Mouse (Mus musculus) layer of hippocampus, postnatal 25 days (tissue): ENCODE data around the gene Hist1h3i. TPM values are rescaled to one million over a fixed set of nuclear protein-coding genes. Genes with fewer than 3 reads are reported as not detected.

Experiments
- DNase-seq, 2 experiments: peaks; one replicate each; pipeline ENCODE4 v3.0.0; 2022; ENCODE audit warnings: mixed read lengths in 2 of 2, low spot score in 1 of 2; ENCODE audit errors: extremely low spot score in 1 of 2
- microRNA-seq, 2 experiments: library from miRNA; unstranded; fragments of <30 nt; microRNA quantifications; one replicate each; pipeline ENCODE4 v1.2.0; 2021
- total RNA-seq, 2 experiments: library from RNA; stranded (reverse); gene quantifications; 2 replicates each; pipeline ENCODE4 v1.2.3; 2021

The Hist1h3i gene
- total RNA-seq, 2 experiments from 2014 or later = 58.3 to 73.7 TPM

DNA sequence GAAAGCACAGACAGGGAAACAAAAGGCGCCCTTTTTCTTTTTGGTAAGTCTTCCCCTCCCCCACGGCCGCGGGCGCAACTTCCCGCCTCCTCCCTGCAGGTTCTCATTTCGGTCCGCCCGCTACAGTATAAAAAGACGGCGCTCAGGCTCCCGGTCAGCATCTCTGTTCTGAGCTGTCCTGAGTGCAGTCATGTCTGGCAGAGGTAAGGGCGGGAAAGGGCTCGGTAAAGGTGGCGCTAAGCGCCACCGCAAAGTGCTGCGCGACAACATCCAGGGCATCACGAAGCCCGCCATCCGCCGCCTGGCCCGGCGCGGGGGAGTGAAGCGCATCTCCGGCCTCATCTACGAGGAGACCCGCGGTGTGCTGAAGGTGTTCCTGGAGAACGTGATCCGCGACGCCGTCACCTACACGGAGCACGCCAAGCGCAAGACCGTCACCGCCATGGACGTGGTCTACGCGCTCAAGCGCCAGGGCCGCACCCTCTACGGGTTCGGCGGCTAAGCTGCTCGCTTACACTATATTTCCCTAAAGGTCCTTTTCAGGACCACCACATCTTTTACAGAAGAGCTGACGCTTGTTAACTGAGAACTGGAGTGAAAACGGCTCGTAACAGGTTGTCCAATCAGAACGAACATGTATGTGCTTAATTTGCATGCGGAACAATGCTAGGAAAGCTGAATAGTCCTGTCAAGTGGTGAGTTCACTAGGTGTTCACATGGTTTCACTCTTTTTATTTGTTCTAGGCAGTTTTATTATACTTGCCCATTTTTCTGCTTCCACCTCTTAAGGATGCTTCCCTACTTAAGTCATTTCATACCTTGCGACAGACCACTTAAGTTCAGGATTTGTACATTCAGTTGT is 48.0 kb downstream of the Hist1h3i start, which contains the start of gene Hist1h4j:
Gene Hist1h4j, plus strand, starts transcription at position 159 of the 862 bp plus-strand sequence.
- peak; percentile 52 to 69 for DNase-seq

DNA sequence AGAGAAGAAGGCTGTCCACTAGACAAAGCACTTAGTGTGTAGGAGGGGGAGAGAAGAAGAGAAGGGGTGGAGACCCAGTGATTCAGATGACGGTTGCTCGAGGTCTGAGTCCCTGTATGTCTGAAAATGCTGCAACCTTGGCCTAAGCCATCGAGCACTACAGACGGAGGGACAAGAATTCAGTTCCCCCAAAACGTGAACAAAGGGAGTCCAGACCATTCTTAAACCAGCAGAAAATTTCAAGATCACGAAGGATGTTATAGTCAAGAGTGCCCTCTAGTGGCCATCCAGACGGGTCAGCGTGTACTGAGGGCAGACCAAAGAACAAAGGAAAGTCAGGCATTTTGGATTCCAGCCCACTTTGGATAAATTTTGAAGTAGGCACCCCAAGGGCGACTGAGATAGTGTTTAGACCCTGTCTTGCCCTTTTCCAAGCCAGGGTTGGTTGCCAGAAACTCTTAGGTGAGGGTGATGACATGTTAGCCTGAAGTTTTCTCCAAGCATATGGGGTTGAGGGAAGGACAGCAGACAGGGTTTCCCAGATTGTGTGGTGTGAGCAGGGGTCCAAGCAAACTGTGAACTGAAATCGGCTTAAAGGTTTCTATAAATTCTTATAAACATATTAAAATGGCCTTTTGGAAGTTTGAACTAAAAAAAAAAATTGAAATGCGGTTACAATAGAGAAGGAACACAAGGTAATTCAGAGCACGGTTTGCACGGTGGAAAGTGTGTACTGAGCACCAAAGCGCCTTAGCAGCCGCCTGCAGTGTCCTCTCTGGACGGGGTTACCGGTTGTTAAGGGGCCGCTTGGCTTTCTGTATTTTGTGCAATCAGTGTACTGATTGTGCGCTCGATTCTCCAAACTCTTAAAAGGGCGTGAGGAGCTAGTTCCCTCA is 48.9 kb downstream of the Hist1h3i start:
- DNase-seq = peak; percentile 26 to 65

DNA sequence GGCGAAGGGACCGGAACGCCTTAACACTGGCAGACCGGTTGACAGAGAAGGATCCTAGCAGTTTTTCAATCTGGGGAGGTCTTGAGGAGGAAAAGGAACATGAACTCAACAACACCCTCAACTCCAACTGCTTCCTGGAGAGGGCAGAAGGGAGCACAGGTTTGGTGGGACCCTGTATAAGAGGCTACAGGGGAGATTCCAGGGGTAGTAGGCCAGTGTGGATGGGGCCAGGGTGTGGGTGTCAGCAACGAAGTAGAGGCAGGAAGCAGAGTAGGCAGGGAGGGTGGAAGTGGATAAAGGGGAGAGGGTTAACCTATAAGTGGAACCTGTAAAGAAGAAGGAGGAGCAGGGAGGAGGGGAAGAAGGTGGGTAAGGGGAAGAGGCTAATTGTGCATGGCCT is 49.7 kb downstream of the Hist1h3i start:
- no peak for DNase-seq

Small RNA genes within 50 kb of the gene (microRNA-seq; reads per million reads assigned to microRNA genes)
- 0 reads per million in 2 experiments for gene Gm19658
- 0 reads per million in 2 experiments for gene Gm44346
- 0 to 0.55 reads per million in 2 experiments for gene Gm44454
- 0 reads per million in 2 experiments for gene Gm44466

Other genes with a start within 250 kb of the Hist1h3i start
- gene Olfr1366, start 240.6 kb downstream of the Hist1h3i start, total RNA-seq = not detected
- gene Olfr1535, start 223.5 kb downstream of the Hist1h3i start, total RNA-seq = not detected
- not detected for gene Olfr1364, start 201.6 kb downstream of the Hist1h3i start, total RNA-seq
- not detected for gene Olfr1362, start 169.3 kb downstream of the Hist1h3i start, total RNA-seq
- not detected for gene Olfr11, start 140.9 kb downstream of the Hist1h3i start, total RNA-seq
- not detected for gene Olfr1361, start 120.0 kb downstream of the Hist1h3i start, total RNA-seq
- gene Olfr1360, start 106.0 kb downstream of the Hist1h3i start, total RNA-seq = not detected
- gene Olfr1359, start 85.3 kb downstream of the Hist1h3i start, total RNA-seq = not detected
- gene Hist1h2bl, start 67.2 kb downstream of the Hist1h3i start, total RNA-seq = 10 to 100 TPM; 32.0 to 37.1 TPM
- gene Hist1h2ai, start 66.9 kb downstream of the Hist1h3i start, total RNA-seq = 10 to 100 TPM; 25.2 to 27.6 TPM
- 10 to 100 TPM; 51.7 to 65.0 TPM for gene Hist1h3h, start 65.7 kb downstream of the Hist1h3i start, total RNA-seq
- gene Hist1h2bm, start 61.3 kb downstream of the Hist1h3i start, total RNA-seq = 1 to 10 TPM; 6.5 to 8.1 TPM
- 10 to 100 TPM; 17.6 to 19.5 TPM for gene Hist1h4j, start 48.3 kb downstream of the Hist1h3i start, total RNA-seq
- gene Hist1h4k, start 32.9 kb downstream of the Hist1h3i start, total RNA-seq = 100 to 1,000 TPM; 272 to 320 TPM
- 10 to 100 TPM; 10.9 to 18.2 TPM for gene Hist1h2ak, start 29.5 kb downstream of the Hist1h3i start, total RNA-seq
- gene Hist1h2bn, start 29.2 kb downstream of the Hist1h3i start, total RNA-seq = 10 to 100 TPM in 1 of 2 experiments, 1 to 10 TPM in 1; 8.6 to 12.1 TPM
- gene Hist1h1b, start 2.7 kb downstream of the Hist1h3i start, total RNA-seq = 1 to 10 TPM; 7.3 to 9.3 TPM
- 1 to 10 TPM; 1.9 to 3.0 TPM for gene Hist1h2an, start 3.8 kb upstream of the Hist1h3i start, total RNA-seq
- gene Hist1h2bp, start 4.1 kb upstream of the Hist1h3i start, total RNA-seq = 10 to 100 TPM in 1 of 2 experiments, 1 to 10 TPM in 1; 5.0 to 13.2 TPM
- 10 to 100 TPM; 42.6 to 56.9 TPM for gene Hist1h2bq, start 26.8 kb upstream of the Hist1h3i start, total RNA-seq
- gene Hist1h2ao, start 27.1 kb upstream of the Hist1h3i start, total RNA-seq = 10 to 100 TPM; 31.1 to 33.0 TPM
- 100 to 1,000 TPM; 199 to 299 TPM for gene Hist1h4m, start 28.4 kb upstream of the Hist1h3i start, total RNA-seq
- 10 to 100 TPM; 21.0 to 38.5 TPM for gene Hist1h4n, start 48.8 kb upstream of the Hist1h3i start, total RNA-seq
- 10 to 100 TPM; 16.2 to 31.8 TPM for gene Hist1h2ap, start 50.1 kb upstream of the Hist1h3i start, total RNA-seq
- 10 to 100 TPM; 42.1 to 57.8 TPM for gene Hist1h2br, start 50.4 kb upstream of the Hist1h3i start, total RNA-seq
- gene Zfp184, start 161.7 kb upstream of the Hist1h3i start, total RNA-seq = 1 to 10 TPM; 2.9 to 4.2 TPM
- not detected for gene Pom121l2, start 197.8 kb upstream of the Hist1h3i start, total RNA-seq
- gene Prss16, start 226.4 kb upstream of the Hist1h3i start, total RNA-seq = under 1 TPM; 0.42 to 0.57 TPM